Mouse (Mus musculus): ENCODE data around the gene Gabbr2. TPM values are rescaled to one million over a fixed set of nuclear protein-coding genes. Genes with fewer than 3 reads are reported as not detected.

Gabbr2 gene
- polyA plus RNA-seq, 1 experiment from 2014 or later, result 0.04 TPM

DNA sequence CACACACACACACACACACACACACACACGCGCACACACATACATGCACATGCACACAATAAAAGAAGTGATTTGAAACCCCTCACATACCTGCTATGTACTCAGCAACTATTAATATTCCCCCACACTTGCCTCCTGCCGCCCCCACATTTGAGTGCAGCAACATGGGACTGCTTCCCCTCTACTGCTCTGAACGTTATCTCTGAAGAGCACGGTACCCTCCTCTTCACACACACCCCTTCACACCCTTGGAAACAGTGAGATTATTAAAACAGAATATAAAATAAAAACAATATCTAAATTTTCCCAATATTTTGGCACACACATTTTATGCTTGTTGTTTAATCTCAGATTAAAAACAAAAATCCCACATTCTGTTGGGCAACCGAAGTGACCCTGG is 77.1 kb downstream of the Gabbr2 start:
- Histone ChIP-seq H3K4me1 (replicated peaks; ENCODE audit: control insufficient read depth, insufficient read depth) (no peaks in the 10 kb centered on the region), H3K36me3 (ENCODE audit: control insufficient read depth, insufficient read depth, low read length) (no peaks in the 10 kb centered on the region), H3K9me3 (ENCODE audit: control insufficient read depth, low read length) (no peaks in the 10 kb centered on the region), H3K27me3 (ENCODE audit: control insufficient read depth, insufficient read depth, low read length) (no peaks in the 10 kb centered on the region), H3K27ac (replicated peaks) (no peak overlapping the region), H3K9ac (ENCODE audit: low read length) (no peak overlapping the region), H3K4me3 (ENCODE audit: low read depth, low read length) (no peak overlapping the region), H3K4me2 (replicated peaks; ENCODE audit: low read depth) (no peak overlapping the region)
- TF ChIP-seq EP300 (optimal IDR thresholded peaks at IDR 0.05) (no peak), CTCF (IDR thresholded peaks at IDR 0.05; ENCODE audit: low read depth) (no peak)
- ATAC-seq (ENCODE audit: low FRiP score, low TSS enrichment) (no peak), DNase-seq (ENCODE audit: low spot score) (no peak)
- WGBS, result 85% methylated on average over 6 of the region's 6 CpGs

DNA sequence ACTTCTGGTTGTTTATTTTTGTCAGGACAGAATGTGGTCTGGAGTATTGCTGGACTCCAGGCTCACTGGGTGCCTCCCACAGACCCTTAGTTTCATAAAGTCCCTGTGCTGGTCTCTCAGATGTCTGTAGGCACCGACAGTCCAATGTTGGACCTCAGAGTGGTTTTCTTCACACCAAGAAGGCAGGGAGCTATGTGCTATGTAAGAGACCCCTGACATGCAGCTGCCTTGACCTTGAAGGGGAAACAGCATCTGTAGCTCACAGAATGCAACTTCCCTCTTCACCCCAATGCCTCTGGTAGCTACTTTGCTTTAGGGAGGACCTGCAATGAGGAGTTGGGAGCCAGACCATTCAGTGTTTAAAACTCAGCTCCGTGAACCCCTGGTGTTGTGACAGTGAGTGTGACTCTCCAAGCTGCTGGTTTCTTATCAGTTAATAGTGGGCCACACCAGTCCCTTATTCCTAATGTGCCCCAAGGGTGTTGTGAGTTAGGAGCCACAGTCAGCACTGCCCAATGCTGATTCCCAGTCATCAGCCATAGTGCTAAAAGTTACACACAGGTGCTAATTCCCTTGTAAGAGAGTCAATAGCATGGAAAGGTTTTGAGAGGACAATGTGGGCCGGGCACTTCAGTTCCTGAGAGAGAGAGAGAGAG is 85.5 kb downstream of the Gabbr2 start:
- Histone ChIP-seq H3K4me2 (replicated peaks; ENCODE audit: low read depth) (no peak overlapping the region), H3K27me3 (ENCODE audit: control insufficient read depth, insufficient read depth, low read length) (no peaks in the 10 kb centered on the region), H3K27ac (replicated peaks) (no peak overlapping the region), H3K36me3 (ENCODE audit: control insufficient read depth, insufficient read depth, low read length) (no peaks in the 10 kb centered on the region), H3K4me1 (replicated peaks; ENCODE audit: control insufficient read depth, insufficient read depth) (no peaks in the 10 kb centered on the region), H3K9me3 (ENCODE audit: control insufficient read depth, low read length) (no peaks in the 10 kb centered on the region), H3K4me3 (ENCODE audit: low read depth, low read length) (no peak overlapping the region), H3K9ac (ENCODE audit: low read length) (no peak overlapping the region)
- DNase-seq (ENCODE audit: low spot score), result no peak
- no peak for ATAC-seq (ENCODE audit: low FRiP score, low TSS enrichment)
- TF ChIP-seq CTCF (IDR thresholded peaks at IDR 0.05; ENCODE audit: low read depth) (no peak), EP300 (optimal IDR thresholded peaks at IDR 0.05) (no peak)
- WGBS, result 66% methylated on average over 3 of the region's 3 CpGs

GRCm38 (mm10) chr4:46905152-46905551 is 86.5 kb downstream of the Gabbr2 start:
- WGBS, result 71% methylated on average over 3 of the region's 3 CpGs
- no peaks in the 10 kb centered on the region for H3K36me3 ChIP-seq (ENCODE audit: control insufficient read depth, insufficient read depth, low read length)
- DNase-seq (ENCODE audit: low spot score) (no peak), ATAC-seq (ENCODE audit: low FRiP score, low TSS enrichment) (no peak)
- H3K4me3 ChIP-seq (ENCODE audit: low read depth, low read length), result no peak overlapping the region
- TF ChIP-seq EP300 (optimal IDR thresholded peaks at IDR 0.05) (no peak), CTCF (IDR thresholded peaks at IDR 0.05; ENCODE audit: low read depth) (no peak)
- no peak overlapping the region for H3K27ac ChIP-seq (replicated peaks)
- no peaks in the 10 kb centered on the region for H3K4me1 ChIP-seq (replicated peaks; ENCODE audit: control insufficient read depth, insufficient read depth)
- no peak overlapping the region for H3K9ac ChIP-seq (ENCODE audit: low read length)
- H3K9me3 ChIP-seq (ENCODE audit: control insufficient read depth, low read length), result no peaks in the 10 kb centered on the region
- no peak overlapping the region for H3K4me2 ChIP-seq (replicated peaks; ENCODE audit: low read depth)
- H3K27me3 ChIP-seq (ENCODE audit: control insufficient read depth, insufficient read depth, low read length), result no peaks in the 10 kb centered on the region

GRCm38 (mm10) chr4:46904129-46904528 is 87.5 kb downstream of the Gabbr2 start:
- no peak for TF ChIP-seq EP300 (optimal IDR thresholded peaks at IDR 0.05)
- TF ChIP-seq CTCF (IDR thresholded peaks at IDR 0.05; ENCODE audit: low read depth), result no peak

GRCm38 (mm10) chr4:46898546-46898945 is 93.1 kb downstream of the Gabbr2 start:
- no peak for TF ChIP-seq CTCF (IDR thresholded peaks at IDR 0.05; ENCODE audit: low read depth)
- no peak for TF ChIP-seq EP300 (optimal IDR thresholded peaks at IDR 0.05)
- DNase-seq (ENCODE audit: low spot score) (no peak), ATAC-seq (ENCODE audit: low FRiP score, low TSS enrichment) (no peak)
- Histone ChIP-seq H3K27me3 (ENCODE audit: control insufficient read depth, insufficient read depth, low read length) (no peaks in the 10 kb centered on the region), H3K4me1 (replicated peaks; ENCODE audit: control insufficient read depth, insufficient read depth) (no peaks in the 10 kb centered on the region), H3K9ac (ENCODE audit: low read length) (no peak overlapping the region), H3K9me3 (ENCODE audit: control insufficient read depth, low read length) (no peaks in the 10 kb centered on the region), H3K27ac (replicated peaks) (no peak overlapping the region), H3K36me3 (ENCODE audit: control insufficient read depth, insufficient read depth, low read length) (no peaks in the 10 kb centered on the region), H3K4me3 (ENCODE audit: low read depth, low read length) (no peak overlapping the region), H3K4me2 (replicated peaks; ENCODE audit: low read depth) (no peak overlapping the region)
- 72% methylated on average over 4 of the region's 4 CpGs for WGBS

More at GRCm38 (mm10) chr4:46904129-46904528, 87.5 kb downstream of the Gabbr2 start:
- no peaks in the 10 kb centered on the region for H3K36me3 ChIP-seq (ENCODE audit: control insufficient read depth, insufficient read depth, low read length)
- H3K9ac ChIP-seq (ENCODE audit: low read length), result no peak overlapping the region
- ATAC-seq (ENCODE audit: low FRiP score, low TSS enrichment) (no peak), DNase-seq (ENCODE audit: low spot score) (no peak)
- H3K9me3 ChIP-seq (ENCODE audit: control insufficient read depth, low read length), result no peaks in the 10 kb centered on the region
- no peak overlapping the region for H3K4me3 ChIP-seq (ENCODE audit: low read depth, low read length)
- H3K27ac ChIP-seq (replicated peaks), result no peak overlapping the region
- no peak overlapping the region for H3K4me2 ChIP-seq (replicated peaks; ENCODE audit: low read depth)
- 66% methylated on average over 12 of the region's 12 CpGs for WGBS
- no peaks in the 10 kb centered on the region for H3K27me3 ChIP-seq (ENCODE audit: control insufficient read depth, insufficient read depth, low read length)
- H3K4me1 ChIP-seq (replicated peaks; ENCODE audit: control insufficient read depth, insufficient read depth), result no peaks in the 10 kb centered on the region

GRCm38 (mm10) chr4:46897634-46898399 is 93.9 kb downstream of the Gabbr2 start:
- no peak for TF ChIP-seq EP300 (optimal IDR thresholded peaks at IDR 0.05)
- no peak for TF ChIP-seq CTCF (IDR thresholded peaks at IDR 0.05; ENCODE audit: low read depth)
- DNase-seq (ENCODE audit: low spot score), result no peak
- no peaks in the 10 kb centered on the region for H3K4me1 ChIP-seq (replicated peaks; ENCODE audit: control insufficient read depth, insufficient read depth)
- H3K36me3 ChIP-seq (ENCODE audit: control insufficient read depth, insufficient read depth, low read length), result no peaks in the 10 kb centered on the region
- H3K4me3 ChIP-seq (ENCODE audit: low read depth, low read length), result no peak overlapping the region
- H3K27ac ChIP-seq (replicated peaks), result no peak overlapping the region
- no peak for ATAC-seq (ENCODE audit: low FRiP score, low TSS enrichment)
- WGBS, result 78% methylated on average over 18 of the region's 18 CpGs
- H3K27me3 ChIP-seq (ENCODE audit: control insufficient read depth, insufficient read depth, low read length), result no peaks in the 10 kb centered on the region
- no peak overlapping the region for H3K4me2 ChIP-seq (replicated peaks; ENCODE audit: low read depth)
- no peak overlapping the region for H3K9ac ChIP-seq (ENCODE audit: low read length)
- no peaks in the 10 kb centered on the region for H3K9me3 ChIP-seq (ENCODE audit: control insufficient read depth, low read length)

All from stomach, postnatal 0 days (tissue).